Mouse (Mus musculus) CH12.LX (cell line): ENCODE results near the gene Lmbrd1.

Experiments used
- CTCF ChIP-seq, 2 experiments: IDR thresholded peaks in 1 of 2; conservative IDR thresholded peaks in 1 of 2; 2 replicates each; pipeline ENCODE4 v1.5.1; 2011 to 2012; ENCODE audit warnings: low read depth in 2 of 2, low read length in 2 of 2, improper control_type of control experiment in 1 of 2, inconsistent platforms in 1 of 2, mild to moderate bottlenecking in 1 of 2, moderate library complexity in 1 of 2
- EP300 ChIP-seq: IDR thresholded peaks from 2 replicates; pipeline ENCODE4 v1.6.1; 2011; ENCODE audit warnings: low read length, improper control_type of control experiment
- JUND ChIP-seq: conservative IDR thresholded peaks from 2 replicates; pipeline ENCODE4 v1.6.1; 2011; ENCODE audit warnings: low read depth, low read length, improper control_type of control experiment
- MEF2A ChIP-seq: IDR thresholded peaks from 2 replicates; pipeline ENCODE4 v1.6.1; 2014; ENCODE audit warnings: low read depth, mild to moderate bottlenecking, inconsistent platforms, low read length, improper control_type of control experiment, borderline replicate concordance
- MXI1 ChIP-seq: IDR thresholded peaks from 2 replicates; pipeline ENCODE4 v1.6.1; 2011; ENCODE audit warnings: mild to moderate bottlenecking, low read depth, low read length, improper control_type of control experiment
- NRF1 ChIP-seq: IDR thresholded peaks from 2 replicates; pipeline ENCODE4 v1.6.1; 2014; ENCODE audit warnings: low read depth, mild to moderate bottlenecking, inconsistent platforms, low read length, improper control_type of control experiment, moderate library complexity
- POLR2AphosphoS2 ChIP-seq: IDR thresholded peaks from 2 replicates; pipeline ENCODE4 v1.6.1; 2011; ENCODE audit warnings: low read depth, low read length, improper control_type of control experiment
- TBP ChIP-seq: conservative IDR thresholded peaks from 2 replicates; pipeline ENCODE4 v1.6.1; 2011; ENCODE audit warnings: low read depth, low read length, improper control_type of control experiment
- ZC3H11A ChIP-seq: IDR thresholded peaks from 2 replicates; pipeline ENCODE4 v1.6.1; 2012; ENCODE audit warnings: low read depth, mild to moderate bottlenecking, inconsistent platforms, low read length, improper control_type of control experiment

DNA sequence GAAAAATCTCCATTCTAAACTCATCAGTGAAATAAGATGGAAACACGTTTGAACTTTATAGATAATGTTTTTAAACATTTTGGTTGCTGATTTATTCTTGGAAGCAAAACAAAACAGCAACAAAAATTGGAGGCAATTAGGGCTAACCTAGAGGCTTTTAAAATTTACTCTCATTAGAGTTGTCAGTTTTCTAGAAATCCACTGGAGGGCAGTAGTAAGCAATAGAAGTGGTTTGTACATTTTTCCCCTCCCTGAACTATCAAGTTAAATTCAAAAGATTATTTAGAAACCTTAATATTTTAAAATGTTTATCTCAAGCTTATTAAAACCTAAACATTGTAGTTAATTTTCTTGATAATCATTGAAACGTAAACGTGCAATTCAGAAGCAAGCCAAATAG, 41.2 kb downstream of the Lmbrd1 start:
- TF ChIP-seq NRF1: no peak
- TF ChIP-seq POLR2AphosphoS2: no peak
- peak in 1 of 2 experiments; percentile 53; a peak in 2 of 4 replicates for TF ChIP-seq CTCF (conservative IDR thresholded peaks at IDR 0.05 in 1 of 2, IDR thresholded peaks at IDR 0.05 in 1 of 2; ENCODE audit: low read depth in 2 of 2, low read length in 2 of 2)
- no peak for TF ChIP-seq EP300
- TF ChIP-seq MXI1: no peak
- no peak for TF ChIP-seq JUND
- no peak for TF ChIP-seq TBP
- no peak for TF ChIP-seq ZC3H11A
- TF ChIP-seq MEF2A: no peak
